Mouse (Mus musculus): ENCODE data around the gene Sirt5.

Gene Sirt5

DNA sequence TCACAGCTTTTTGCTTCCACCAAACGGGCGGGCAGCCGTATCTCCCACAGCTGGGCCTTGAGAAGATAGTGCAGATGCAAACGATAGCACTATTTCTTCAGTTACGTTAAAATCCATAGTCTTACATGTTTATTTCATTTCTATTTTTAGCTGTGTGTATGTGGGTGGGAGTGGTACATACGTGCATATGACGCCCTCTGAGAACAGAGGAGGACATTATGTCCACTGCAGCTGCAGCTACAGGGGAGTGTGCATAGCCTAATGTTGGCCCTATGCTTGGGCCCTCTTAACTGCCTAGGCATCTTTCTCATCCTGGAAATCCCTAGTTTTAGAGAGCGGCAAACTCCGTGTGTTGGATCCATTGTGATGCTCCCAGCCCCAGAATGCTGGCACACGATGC lies 8.9 kb downstream of the Sirt5 start:
- no peak for DNase-seq (ENCODE audit: low spot score)

DNA sequence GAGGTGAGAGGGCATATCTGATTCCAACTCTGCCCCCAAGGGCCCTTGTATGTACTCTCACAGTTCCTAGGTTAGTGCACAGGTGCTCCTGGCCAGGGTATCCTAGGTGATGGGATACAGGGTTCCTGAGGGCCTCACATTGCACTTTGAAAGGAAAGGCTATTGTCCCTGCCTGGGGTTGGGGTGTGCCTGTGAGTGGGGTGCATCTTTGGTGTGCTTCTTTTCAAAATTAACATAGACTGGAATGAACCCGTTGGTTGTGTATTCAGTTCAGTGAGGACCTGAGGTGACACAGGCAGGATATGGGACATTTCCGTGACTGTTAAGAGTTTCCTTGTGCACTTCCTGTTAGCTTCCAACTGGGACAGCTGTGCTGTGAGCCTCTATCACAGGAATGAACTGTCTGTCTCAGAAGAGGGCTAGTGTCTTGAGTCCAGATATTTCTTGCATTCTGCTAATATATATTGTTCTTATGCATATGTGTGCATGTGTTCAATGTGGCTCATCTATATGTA lies 9.7 kb downstream of the Sirt5 start:
- DNase-seq (ENCODE audit: low spot score) = no peak

DNA sequence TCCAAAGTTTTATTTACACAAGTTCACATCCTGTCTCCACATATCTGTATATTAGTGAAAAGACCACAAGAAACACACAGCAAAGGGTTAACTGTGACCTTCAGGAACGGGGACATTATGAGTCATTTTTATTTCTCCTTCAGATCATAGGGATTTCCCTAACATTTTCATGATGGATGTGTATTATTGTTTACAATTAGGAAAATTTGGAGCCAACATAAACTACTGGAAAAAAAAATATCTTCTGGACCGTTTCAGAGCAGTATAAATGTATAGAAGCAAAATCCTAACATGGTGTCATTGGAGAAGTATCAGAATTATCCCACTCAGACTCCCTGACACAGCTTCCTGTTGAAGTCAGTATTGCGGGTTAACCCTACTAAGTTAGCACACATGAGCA lies 14.7 kb downstream of the Sirt5 start:
- DNase-seq (ENCODE audit: low spot score) = no peak

DNA sequence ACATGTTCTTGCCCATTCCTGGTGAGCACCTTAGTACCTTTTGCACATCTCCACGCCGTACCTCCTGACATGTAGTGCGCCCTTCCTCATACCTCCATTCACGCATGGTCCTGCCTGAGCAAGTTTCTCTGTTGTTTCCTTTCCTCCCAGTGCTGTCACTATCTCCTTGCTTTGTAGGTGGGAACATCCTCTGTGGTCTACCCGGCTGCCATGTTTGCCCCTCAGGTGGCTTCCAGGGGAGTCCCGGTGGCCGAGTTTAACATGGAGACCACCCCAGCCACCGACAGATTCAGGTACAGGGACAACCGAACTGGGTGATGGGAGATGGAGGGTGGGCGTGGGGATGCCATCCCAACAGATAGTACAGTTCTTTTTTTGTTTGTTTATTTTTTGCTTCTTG lies 20.0 kb downstream of the Sirt5 start:
- no peak for DNase-seq (ENCODE audit: low spot score)

DNA sequence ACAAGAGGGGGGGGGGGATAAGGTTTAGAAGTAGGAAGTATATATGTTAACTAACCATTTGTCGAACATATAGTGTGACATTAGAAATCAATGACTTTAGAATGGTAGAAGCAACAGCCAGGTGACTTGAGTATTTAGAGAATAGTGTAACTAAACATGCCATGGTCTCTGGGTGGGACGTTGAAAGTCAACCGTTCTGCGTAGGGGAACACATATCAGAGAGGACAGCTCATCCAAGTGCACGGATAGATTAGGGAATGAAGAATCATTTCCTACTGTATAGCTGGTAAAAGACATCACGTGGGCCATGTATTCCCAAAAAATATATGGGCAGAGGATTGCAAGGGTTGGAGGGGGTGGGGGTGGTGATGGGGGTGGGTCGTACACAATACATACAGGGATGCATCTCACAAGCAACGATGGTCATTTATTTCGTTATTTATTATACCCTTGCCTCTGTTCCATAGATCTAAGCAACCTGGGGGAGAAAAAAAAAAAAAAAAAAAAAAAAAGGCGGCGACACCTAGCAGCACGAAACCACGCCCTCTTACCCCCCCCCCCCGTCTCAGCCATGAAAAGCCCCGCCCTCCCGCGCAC lies 32.5 kb downstream of the Sirt5 start:
- no peak for DNase-seq (ENCODE audit: low spot score)

DNA sequence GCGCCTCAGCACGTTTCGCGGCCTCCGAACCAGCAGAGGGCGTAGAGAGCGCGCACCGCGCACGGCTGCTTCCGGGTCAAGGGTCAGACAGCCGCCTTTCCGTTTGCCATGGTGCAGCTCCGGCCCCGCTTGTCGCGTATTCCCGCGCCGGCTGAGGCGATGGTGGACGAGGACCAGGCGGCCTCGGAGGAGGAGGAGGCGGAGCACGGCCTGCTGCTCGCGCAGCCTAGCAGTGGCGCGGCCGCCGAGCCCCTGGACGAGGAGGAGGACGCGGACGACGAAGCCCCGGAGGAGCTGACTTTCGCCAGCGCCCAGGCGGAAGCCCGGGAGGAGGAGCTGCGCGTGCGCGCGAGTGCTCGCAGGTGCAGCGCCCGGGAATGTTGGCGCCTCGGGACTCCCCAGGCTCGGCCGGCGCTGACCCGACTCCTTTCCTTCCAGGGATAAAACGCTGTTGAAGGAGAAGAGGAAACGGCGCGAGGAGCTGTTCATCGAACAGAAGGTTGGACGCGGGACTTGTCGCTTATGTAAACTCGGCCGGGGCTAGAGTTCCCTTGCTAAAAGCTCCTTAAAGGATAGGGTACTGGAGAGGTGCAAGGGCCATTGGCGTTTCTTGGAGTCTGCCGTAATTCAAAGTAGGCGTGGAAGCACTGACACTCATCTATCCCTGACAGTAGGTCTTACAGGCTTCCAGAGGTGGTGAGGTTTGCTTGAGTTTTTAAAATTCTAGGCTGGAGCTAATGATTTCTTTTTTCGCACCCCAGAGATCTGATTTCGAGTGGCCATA lies 33.2 kb downstream of the Sirt5 start, which contains the start of gene Nol7:
TSS of gene Nol7 (plus strand) at position 94 of the 784 bp plus-strand sequence.
- DNase-seq (ENCODE audit: low spot score) = peak; percentile 95

DNA sequence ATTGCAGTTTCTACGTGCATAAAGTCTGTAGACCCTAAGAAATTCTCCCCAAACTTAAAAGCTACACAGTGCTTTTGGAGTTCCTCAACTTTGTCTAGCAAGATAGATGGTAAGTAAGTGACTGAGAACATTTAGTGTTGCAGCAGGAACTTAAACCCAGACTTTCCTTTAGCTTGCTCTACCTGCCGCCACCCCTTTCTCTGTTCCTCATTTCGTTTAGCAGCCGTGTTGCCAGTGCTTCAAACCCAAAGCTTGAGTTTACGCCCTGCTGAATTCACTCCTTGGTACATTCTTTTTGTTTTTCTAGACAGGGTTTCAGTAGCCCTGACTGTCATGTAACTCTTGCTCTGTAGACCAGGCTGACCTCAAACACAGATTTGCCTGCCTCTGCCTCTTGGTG lies 34.3 kb downstream of the Sirt5 start:
- no peak for DNase-seq (ENCODE audit: low spot score)

DNA sequence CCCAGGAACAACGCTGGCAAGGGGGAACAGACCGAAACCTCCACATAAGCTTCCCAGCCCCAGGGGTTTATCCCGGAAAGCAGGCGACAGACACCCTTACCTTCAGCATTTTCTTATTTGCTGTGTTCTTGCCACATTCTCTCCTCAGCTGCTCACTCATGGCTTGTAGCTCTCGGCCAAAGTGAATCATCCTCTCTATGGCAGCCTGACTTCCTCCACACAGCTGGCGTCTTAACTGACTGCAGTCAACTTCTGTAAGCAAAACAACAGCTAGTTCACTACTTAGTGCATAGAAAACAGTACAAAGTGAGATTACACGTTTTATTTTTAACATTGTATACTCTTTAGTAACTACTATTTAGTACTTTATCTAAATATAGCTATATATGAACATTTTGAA lies 47.0 kb downstream of the Sirt5 start:
- DNase-seq (ENCODE audit: low spot score) = no peak

DNA sequence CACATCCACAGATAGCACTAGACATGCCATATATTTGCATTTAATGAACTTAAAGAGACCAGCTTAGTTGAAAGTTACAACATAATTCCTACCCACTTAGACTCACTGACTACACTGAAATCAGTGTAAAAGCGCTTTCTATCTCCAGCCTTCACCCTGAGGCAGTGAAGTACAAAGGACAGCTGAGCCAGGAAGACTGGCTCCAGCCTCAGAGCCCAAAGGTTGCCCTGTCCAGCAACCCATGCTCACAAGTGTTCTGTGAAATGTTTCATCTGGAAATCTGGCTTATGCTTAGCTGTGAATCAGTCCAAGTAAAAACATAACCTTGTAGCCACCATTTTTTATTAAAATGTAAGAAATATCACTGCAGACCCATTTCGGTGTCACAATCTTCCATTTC lies 48.3 kb downstream of the Sirt5 start:
- no peak for DNase-seq (ENCODE audit: low spot score)

DNA sequence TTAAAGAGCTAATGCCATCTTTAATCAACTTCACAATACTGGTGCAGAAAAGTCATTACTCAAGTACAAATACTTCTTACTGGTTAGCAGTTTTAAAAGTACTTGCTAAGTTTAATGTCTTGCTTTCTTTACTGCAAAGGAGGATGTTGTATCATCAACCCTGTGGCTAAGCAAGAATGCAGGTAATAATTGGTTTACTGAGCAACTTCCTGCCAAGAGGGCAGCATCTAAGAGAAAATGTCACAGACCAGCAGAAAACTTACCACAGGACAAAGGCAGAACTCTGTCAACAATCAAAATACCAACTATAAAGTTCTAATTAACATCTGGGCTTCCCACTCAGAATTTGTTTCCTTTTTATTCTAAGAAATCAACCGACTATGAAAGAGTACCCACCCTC lies 50.0 kb downstream of the Sirt5 start:
- DNase-seq (ENCODE audit: low spot score) = no peak

DNA sequence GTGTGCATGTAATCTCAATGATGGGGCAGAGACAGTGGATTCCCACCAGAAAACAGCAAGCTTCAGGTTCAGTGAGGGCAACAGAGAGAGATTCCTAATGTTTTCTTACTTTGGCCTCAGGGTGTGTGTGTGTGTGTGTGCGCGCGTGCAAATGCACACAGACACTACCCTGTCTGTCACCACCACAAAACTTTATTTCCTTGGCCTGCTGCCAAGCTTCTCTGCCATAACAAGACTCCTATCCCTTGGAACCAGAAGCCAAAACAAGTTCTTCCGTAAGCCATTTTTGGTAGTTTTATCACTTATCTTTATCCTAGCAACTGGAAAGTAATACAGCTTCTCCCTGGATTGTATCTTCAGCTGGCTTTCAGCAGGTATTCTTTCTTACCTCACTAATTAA lies 63.1 kb downstream of the Sirt5 start:
- no peak for DNase-seq (ENCODE audit: low spot score)

DNA sequence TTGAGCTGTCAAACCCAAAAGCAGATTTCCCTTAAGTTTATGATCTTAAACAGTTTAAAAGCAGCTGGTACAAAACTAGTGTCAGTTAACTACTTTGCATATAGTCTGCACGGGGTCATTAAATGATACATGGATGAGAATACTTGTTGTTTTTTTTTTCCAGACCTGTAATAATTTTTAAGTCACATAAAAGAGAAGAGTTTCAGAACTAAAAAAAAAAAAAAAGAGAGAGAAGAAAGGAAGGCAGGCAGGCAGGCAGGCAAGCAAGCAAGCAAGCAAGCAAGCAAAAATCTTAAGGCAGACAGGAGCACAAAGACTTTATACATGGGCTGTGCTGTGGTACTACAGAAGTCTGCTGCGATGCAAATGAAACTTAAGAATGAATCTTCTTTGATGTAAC lies 68.1 kb downstream of the Sirt5 start:
- no peak for DNase-seq (ENCODE audit: low spot score)

DNA sequence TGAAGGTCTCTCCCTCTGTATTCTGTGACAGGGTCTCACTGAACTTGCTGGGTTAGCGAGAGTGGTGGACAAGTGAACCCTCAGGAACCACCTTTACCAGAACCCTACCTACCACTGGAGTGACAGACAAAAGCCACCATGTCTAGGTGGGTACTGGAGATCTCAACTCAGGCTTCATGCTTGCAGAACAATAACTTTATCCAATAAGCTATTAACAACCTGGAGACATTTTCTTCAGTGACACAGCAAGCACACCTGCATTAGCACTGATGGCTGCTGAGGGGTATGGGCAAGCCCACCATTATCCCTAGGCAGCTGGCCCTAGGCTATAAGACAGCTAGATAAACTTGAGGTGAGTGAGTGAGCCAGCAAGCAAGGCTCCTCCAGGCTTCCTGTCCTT lies 75.1 kb downstream of the Sirt5 start:
- DNase-seq (ENCODE audit: low spot score) = no peak

DNA sequence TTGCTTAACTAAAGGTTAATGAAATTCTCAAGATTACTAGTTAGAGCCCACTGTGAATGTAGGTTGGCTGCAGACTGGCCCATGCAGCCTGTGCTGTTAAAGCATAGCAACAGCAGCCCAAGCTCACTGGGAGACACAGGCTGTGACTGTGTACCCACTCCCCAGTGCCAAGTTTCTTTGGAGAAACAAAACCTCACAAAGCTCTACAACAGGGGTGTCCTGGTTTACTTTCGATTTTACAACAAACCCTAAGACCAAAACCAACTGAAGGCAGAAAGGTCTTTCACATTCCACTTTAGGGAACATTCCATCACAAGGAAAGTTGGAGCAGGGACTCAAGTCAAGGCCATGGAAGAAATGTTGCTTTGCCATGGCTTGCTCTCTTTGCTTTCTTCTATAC lies 77.3 kb downstream of the Sirt5 start:
- no peak for DNase-seq (ENCODE audit: low spot score)

DNA sequence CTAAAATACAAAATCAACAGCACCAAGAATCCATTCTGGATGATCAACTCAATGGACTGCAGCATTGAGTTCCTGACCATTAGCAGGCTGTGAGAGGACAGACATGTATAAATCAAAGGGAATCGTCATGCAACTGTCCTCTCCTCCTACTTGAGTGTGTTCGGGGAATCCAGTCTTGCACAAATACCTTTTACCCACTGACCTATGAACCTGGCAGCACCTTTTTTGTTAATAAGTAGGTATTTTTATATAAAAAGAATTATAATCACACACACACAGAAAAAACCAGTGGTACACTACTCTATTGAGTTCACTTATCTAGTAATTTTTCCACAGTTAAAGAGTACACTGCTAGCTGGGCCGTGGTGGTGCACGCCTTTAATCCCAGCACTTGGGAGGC lies 78.4 kb downstream of the Sirt5 start:
- no peak for DNase-seq (ENCODE audit: low spot score)

DNA sequence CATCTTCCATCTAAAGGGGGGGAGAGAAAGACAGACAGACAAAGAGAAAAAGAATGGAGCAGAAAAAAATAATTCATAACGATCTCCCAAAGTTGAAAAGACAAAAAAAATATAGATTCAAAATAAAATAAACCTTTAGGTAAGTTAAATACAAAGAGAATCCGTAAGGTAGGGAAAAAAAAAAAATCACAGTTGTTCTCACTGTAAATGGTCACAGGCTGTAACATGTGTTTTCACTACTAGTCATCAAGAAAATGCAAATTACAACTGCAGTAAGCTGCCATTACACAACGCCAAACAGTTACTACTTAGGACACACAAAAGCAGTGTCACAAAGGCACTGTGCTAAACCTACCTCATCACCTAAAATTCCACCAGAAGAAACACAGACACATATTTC lies 79.4 kb downstream of the Sirt5 start:
- DNase-seq (ENCODE audit: low spot score) = no peak

All from retina, embryonic 14.5 days (tissue).